Mouse (Mus musculus) fat pad, adult 2 months (tissue): Measurements from ENCODE around the gene Adgrg2.
A peak's percentile ranks its signal among the peaks of the same experiment; 100 is the strongest.

Source experiments
- DNase-seq: peaks from one replicate; pipeline ENCODE4 v3.0.0-alpha.2; 2011; ENCODE audit warnings: low read depth, low spot score; ENCODE audit errors: extremely low read depth

The Adgrg2 gene

GRCm38 (mm10) chrX:160501687-160502047 is 111.2 kb downstream of the Adgrg2 start:
- DNase-seq: no peak

GRCm38 (mm10) chrX:160502048-160503041 is 111.9 kb downstream of the Adgrg2 start, which contains the start of gene Phka2:
Gene Phka2 (plus strand): TSS chrX:160502166.
- no peak for DNase-seq

- DNase-seq: no peak
Measured at GRCm38 (mm10) chrX:160509046-160509445, 118.6 kb downstream of the Adgrg2 start.

- no peak for DNase-seq
Measured at GRCm38 (mm10) chrX:160510197-160510596, 119.7 kb downstream of the Adgrg2 start.

GRCm38 (mm10) chrX:160516027-160516426 is 125.5 kb downstream of the Adgrg2 start:
- DNase-seq: no peak

- peak; percentile 63 for DNase-seq
Measured at GRCm38 (mm10) chrX:160542772-160543171, 152.3 kb downstream of the Adgrg2 start.
